Mouse (Mus musculus): ENCODE measurements around the gene Cant1.

The Cant1 gene

GRCm38 (mm10) chr11:118418834-118419504 is at the start of gene Cant1:
Cant1 (minus strand) TSS chr11:118419086.
- peak; percentile 92 to 98 for DNase-seq (ENCODE audit: low spot score in 2 of 2)

GRCm38 (mm10) chr11:118467441-118468035 is 48.7 kb upstream of the Cant1 start:
- no peak for DNase-seq (ENCODE audit: low spot score in 2 of 2)

DNA sequence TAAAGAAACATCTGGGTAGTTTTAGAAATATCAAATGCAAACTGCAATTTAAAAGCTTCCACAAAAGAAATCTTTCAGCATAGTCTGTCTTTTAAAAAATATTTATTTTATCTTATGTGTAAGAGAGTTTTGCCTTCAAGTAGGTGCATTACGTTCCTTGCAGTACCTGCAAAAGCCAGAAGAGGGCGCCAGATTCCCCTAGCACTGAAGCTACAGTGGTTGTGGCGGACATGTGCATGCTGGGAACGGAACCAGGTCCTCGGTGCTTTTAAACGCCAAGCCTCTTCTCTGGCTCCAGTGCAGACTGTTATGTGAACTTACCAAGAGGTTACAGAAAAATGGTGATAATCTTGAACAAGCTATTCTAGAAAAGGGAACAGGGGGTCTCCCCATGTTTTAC is 41.4 kb upstream of the Cant1 start:
- peak in 1 of 2 experiments; percentile 65 for DNase-seq (ENCODE audit: low spot score in 2 of 2)

- DNase-seq (ENCODE audit: low spot score in 2 of 2) = no peak
These were observed 40.6 kb upstream of the Cant1 start for GRCm38 (mm10) chr11:118459536-118459935.

- DNase-seq (ENCODE audit: low spot score in 2 of 2) = peak in 1 of 2 experiments; percentile 41
These were observed 40.2 kb upstream of the Cant1 start for GRCm38 (mm10) chr11:118459051-118459450.

- no peak for DNase-seq (ENCODE audit: low spot score in 2 of 2)
These were observed 38.1 kb upstream of the Cant1 start for GRCm38 (mm10) chr11:118456937-118457336.

GRCm38 (mm10) chr11:118455788-118456187 is 36.9 kb upstream of the Cant1 start:
- DNase-seq (ENCODE audit: low spot score in 2 of 2) = no peak

DNA sequence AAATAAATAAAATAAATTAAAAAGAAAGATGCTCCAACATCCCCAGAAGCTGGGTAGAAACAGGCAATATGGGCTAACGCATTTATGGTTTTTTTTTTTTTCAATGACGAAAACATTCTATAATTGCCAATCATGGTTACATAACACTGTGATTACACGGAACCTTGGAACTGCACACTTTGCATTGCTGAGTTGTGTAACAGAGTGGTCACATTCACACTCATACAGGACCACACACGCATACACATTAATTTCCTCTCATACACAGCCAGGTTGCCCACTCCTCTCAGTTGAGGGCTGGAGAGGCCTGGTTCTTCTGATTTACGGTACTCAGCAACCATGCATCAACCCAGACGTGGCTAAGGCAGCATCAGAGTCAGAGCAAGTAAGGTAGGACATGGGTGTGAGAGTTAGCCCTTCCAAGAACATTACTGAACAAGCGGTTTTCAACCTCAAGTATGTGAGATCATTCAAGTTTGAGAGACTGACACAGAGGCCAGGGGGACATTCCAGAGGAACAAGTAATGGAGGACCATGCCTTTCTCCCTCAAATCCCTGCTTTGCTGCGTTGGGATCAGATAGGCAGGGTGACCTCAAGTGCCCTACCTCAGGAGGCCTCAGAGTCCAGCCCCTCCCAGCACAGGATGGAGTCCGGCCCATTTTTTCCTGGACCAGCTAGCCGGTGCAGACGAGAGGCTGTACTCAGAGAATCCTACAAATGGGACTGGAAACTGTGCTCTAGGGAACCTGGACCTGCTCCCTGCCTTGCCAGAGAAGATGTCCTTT is 35.2 kb upstream of the Cant1 start:
- no peak for DNase-seq (ENCODE audit: low spot score in 2 of 2)

DNA sequence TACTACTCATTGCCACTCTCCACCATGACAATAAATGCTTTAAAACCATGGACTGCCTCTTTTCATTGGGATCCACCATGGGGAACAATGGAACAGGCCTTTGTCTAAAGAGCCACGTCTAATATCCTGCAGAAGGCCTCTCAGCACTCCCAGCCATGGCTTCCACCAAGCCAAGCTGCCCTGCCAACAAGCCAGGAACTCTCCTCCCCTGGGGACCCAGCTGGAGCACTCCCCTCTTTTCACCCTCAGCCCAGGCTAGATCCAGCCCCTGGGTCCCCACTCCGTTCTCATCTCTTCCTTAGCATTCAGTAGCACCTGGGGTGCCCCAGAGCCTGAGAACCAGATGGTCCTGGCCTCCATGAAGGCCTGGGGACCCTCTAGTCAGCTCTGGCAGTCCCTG is 34.1 kb upstream of the Cant1 start:
- no peak for DNase-seq (ENCODE audit: low spot score in 2 of 2)

DNA sequence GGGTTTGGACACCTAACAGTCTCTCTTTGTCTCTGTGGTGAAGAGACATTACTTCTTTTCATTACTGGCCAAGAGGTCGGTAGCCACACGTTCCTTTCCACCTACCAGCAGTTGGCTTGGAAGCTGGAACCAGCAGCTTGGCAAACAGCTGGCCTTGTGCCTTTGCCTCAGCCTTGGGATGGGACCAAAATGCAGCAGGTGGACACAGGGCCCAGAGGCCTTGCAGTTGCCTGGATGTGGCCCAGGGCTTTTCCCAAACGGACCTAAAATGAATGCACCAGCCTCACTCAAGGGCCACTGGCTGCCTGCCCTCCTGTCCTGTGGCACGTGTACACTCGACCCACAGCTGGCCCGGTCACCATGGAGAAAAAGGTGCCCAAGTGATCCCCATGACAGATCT is 32.3 kb upstream of the Cant1 start:
- no peak for DNase-seq (ENCODE audit: low spot score in 2 of 2)

DNA sequence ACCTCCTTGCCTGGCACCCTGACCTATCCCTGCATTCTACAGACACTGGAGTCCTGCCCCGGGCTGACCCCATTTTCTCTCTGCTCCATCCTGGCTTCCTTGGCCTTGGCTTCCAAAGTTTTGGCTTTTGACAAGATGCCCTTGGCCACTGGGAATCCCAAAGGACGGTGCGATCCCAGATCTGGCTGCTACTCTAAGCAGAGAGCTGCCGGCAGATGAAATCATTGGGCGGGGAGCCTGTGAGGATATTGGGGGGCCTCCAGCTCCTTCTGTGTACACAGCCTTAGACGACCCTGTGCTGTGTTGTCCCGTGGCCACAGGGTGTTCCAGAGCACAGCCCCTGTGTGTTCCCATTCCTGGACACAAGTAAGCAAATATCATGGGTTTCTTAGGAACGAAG is 29.5 kb upstream of the Cant1 start:
- no peak for DNase-seq (ENCODE audit: low spot score in 2 of 2)

DNA sequence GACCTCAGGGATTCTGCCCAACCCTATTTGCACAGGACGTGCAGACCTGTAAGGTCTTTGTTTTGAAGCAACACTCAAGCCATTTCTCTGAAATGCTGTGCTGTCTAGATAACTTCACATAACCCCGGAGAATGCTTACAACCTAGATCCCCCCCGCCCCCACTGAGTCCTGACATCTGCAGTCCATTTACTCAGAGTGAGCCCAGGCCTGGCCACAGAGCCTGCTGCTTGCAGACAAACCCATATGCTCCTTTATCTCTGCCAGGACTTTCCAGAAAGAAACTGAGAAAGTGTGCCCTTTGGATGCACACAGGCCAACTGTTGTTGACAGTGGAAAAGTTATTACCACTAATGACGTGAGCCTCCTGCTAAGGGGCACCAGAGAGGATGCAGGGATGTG is 28.5 kb upstream of the Cant1 start:
- no peak for DNase-seq (ENCODE audit: low spot score in 2 of 2)

DNA sequence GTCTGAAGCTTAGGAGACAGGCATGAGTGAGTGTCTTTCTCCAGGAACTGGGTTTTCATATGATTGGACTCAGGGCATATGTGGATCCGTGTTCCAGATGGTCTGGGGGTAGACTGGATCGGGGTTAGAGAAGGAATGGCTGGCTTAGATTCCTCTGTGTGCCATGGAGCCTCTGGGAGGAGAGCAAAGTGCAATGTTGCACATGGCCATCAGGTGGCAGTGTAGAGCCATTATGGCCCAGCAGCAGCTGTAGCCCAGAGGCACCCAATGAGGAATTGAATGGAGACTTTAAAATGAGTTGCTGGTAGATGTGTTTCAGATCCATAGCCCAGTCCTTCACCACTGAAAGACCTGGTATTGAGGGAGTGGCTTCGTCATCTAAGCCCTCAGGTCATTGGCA is 27.0 kb upstream of the Cant1 start:
- peak; percentile 47 to 70 for DNase-seq (ENCODE audit: low spot score in 2 of 2)

GRCm38 (mm10) chr11:118443201-118443970 is 24.5 kb upstream of the Cant1 start:
- peak; percentile 56 to 81 for DNase-seq (ENCODE audit: low spot score in 2 of 2)

DNA sequence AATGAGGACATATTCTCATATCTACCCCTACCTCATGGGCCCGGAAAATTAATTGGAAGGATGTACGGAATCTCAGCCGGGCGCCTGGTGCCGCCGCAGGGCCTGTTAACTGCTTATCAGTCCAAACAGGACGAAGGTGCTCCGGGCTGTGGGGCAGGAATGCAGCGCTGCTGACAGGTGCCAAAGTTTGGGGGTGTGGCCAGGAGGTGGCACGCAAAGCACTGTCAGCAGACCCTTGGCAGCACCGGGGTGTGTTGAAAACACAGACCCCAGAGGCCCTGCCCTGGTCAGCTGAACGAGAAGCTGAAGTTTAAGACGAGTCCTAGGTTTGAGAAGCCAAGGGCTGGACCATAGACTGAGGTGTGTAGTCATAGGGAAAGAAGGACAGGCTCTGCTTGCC is 23.8 kb upstream of the Cant1 start:
- no peak for DNase-seq (ENCODE audit: low spot score in 2 of 2)

DNA sequence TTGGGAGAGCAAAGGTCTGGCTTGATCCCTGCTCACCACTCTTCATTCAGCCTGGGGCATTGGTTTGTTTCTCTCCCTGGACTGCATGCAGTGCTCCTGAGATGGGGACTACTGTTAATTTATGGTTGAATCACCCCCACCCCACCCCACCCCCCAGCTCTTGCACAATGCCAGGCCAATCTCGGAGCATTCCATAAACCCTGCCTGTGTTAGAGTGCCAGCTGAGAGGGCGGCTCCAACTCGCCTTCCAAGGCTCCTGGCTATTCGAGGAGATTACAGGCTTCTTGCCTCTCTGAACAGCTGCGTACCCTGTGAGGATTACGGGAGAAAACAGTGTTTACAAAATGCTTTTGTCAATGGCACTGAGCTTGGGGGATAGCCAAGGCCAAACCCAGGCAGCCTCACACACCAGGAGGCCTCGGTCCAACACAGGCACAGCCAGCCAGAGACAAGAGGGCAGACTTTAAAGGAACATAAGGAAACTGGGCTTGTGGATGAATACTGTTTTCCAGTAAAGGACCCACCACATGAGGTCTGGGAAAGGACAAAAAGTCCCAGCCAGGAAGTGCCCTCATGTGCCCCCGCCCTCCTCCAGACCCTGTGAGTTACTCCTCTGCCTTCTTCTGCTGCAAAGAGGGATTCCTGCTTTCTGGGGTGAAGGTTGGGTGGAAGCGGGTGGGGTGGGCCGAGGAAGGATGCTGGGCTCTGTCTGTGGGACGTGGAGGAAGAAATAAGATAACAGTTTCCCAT is 20.0 kb upstream of the Cant1 start:
- DNase-seq (ENCODE audit: low spot score in 2 of 2) = no peak

GRCm38 (mm10) chr11:118436471-118436935 is 17.6 kb upstream of the Cant1 start:
- DNase-seq (ENCODE audit: low spot score in 2 of 2) = no peak

- no peak for DNase-seq (ENCODE audit: low spot score in 2 of 2)
These were observed 15.2 kb upstream of the Cant1 start for GRCm38 (mm10) chr11:118434093-118434492.

DNA sequence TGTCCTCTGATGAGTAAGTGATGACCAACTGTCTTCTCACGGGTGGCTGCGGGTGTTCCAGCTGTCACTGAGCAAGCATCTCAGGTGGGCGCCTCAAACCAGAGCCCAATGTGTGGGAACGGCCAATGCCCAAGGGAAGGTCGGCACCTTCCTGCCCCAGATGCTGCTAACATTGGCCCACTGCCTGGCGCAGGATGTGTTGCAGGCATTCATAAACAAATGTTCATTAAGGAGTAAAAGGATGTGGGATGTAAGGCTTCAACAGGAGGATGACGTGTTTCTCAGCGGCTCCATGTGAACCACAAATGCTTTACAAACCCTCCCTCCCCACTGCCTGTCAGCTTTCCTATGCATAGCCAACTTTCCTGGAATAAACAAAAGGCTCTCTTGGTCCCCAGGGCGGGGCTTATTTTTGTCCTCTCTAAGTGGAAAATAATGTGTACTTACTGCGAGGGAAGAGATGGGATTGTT is 14.5 kb upstream of the Cant1 start:
- DNase-seq (ENCODE audit: low spot score in 2 of 2) = no peak

DNA sequence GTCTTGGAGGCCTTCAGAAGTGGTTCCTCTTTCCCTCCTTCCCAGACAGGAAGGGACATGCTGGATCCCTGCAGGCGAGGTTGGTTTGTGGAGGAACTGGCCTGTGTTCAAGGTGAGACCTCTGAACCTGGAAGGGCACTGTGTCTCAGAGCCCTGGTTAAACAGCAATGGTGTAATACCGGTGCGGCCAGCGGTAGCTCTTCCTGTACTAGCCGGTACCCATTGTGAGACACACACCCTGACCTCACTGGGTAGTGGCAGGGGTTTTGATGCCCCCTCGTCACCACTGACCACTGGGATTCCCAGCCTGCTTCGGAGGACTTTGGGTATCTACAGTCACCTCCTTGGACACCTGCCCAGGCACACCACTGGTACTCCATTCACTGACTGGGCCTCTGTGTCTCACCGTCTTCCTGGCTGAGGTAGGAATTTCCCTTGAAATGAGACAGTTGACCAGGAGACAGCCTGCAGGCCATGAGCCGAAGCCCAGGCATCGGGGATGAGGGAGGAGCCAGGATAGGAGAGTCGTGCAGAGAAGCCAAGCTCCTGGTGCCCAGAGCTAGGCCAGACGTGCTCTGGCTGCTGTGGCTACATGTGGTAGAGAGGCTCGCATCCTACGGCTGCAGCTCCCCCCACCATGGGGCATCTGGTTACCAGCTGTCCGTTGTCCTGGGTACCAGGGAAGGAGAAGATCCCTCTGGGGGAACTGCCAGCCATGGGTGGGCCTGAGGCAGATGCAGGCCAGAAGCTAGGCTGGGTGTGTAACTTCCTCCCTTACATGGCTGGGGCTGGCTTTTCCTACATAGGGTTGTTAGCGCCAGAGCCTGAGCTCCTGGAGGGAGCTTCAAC is 12.4 kb upstream of the Cant1 start:
- no peak for DNase-seq (ENCODE audit: low spot score in 2 of 2)

Measured in spleen, postnatal 10 days (tissue).